Mouse (Mus musculus) kidney, adult 2 months (tissue): ENCODE measurements at regions not wholly inside any gene's neighbourhood (a gene's known extent, or its start where the extent isn't known, plus 50 kb on each side); places are given as distances from the start of the nearest gene placed in this dataset.

Experiments used
- CTCF ChIP-seq: fragments of 200-500 bp; conservative IDR thresholded peaks from 2 replicates; pipeline ENCODE4 v1.5.1; 2011; ENCODE audit warnings: low read depth, mild to moderate bottlenecking, control low read depth, low read length, moderate library complexity, mixed read lengths; ENCODE audit not compliant: insufficient read depth, insufficient read length
- POLR2A ChIP-seq: fragments of 200-500 bp; IDR thresholded peaks from one replicate; pipeline ENCODE4 v1.6.1; 2011; ENCODE audit warnings: low read depth, low read length, control low read depth

- TF ChIP-seq CTCF, result no peak
- no peak for TF ChIP-seq POLR2A
These were observed 330.3 kb downstream of the Cmpk2 start for GRCm38 (mm10) chr12:26799310-26799709.
